Mouse (Mus musculus): ENCODE data around the gene Pde6g. TPM values are rescaled to one million over a fixed set of nuclear protein-coding genes. Genes with fewer than 3 reads are reported as not detected.
"Not testable (repeated sequence)": the region's sequence is repeated elsewhere in the genome, so short reads cannot be mapped to it uniquely, and the experiment has no call there.

The Pde6g gene
- polyA plus RNA-seq, 1 experiment from 2014 or later: not detected

GRCm38 (mm10) chr11:120422651-120423568 is 30.4 kb downstream of the Pde6g start:
- DNase-seq (ENCODE audit: low spot score): no peak
- peak; percentile 68; the same call in 1 of the 2 replicates for ATAC-seq (replicated peaks; ENCODE audit: low FRiP score, low TSS enrichment, low read depth)
- Histone ChIP-seq H3K36me3 (ENCODE audit: control insufficient read depth, insufficient read depth, low read length) (peaks cover 74% of the 10 kb centered on the region), H3K4me3 (ENCODE audit: low read depth, low read length) (no peak overlapping the region), H3K4me1 (replicated peaks; ENCODE audit: control insufficient read depth, insufficient read depth, low read length) (peaks cover 10% of the 10 kb centered on the region), H3K27me3 (replicated peaks; ENCODE audit: control insufficient read depth, insufficient read depth, low read length) (no peaks in the 10 kb centered on the region), H3K27ac (ENCODE audit: low read depth) (peak overlapping the region; percentile 22; the same call in 1 of the 2 replicates), H3K9ac (ENCODE audit: low read length) (0 out of 2 replicates have a peak overlapping the region, but pooled peaks have one; percentile 10), H3K4me2 (ENCODE audit: low read length) (peak overlapping the region; percentile 15; the same call in 1 of the 2 replicates), H3K9me3 (ENCODE audit: control insufficient read depth, low read length) (no peaks in the 10 kb centered on the region)
- WGBS: 37% methylated on average over 13 of the region's 13 CpGs

DNA sequence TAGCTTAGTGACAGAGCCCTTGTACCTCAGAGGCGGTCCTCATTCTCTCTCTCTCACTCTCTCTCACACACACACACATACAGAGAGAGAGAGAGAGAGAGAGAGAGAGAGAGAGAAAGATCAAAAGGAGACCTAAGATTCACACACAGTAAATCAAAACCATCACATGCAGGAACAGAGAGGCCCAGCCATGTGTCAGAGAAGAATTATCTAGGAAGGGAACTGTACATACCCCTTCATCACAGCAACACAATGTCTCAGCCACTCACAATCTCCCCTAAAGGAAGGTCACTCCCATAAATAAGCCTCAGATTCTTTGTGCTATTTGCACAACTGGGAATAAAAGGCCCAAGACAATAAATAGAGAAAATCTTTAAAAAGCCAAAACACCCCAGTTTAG is 34.7 kb downstream of the Pde6g start:
- 88% methylated on average over 1 of the region's 1 CpGs for WGBS
- peaks cover 73% of the 10 kb centered on the region for H3K36me3 ChIP-seq (ENCODE audit: control insufficient read depth, insufficient read depth, low read length)
- ATAC-seq (replicated peaks; ENCODE audit: low FRiP score, low TSS enrichment, low read depth): no peak

GRCm38 (mm10) chr11:120417852-120418251 is 35.4 kb downstream of the Pde6g start:
- ATAC-seq (replicated peaks; ENCODE audit: low FRiP score, low TSS enrichment, low read depth) (no peak), DNase-seq (ENCODE audit: low spot score) (no peak)
- H3K36me3 ChIP-seq (ENCODE audit: control insufficient read depth, insufficient read depth, low read length): peaks cover 81% of the 10 kb centered on the region
- no peak overlapping the region for H3K4me2 ChIP-seq (ENCODE audit: low read length)
- H3K27ac ChIP-seq (ENCODE audit: low read depth): no peak overlapping the region
- no peak overlapping the region for H3K4me3 ChIP-seq (ENCODE audit: low read depth, low read length)
- WGBS: 89% methylated on average over 7 of the region's 7 CpGs
- H3K27me3 ChIP-seq (replicated peaks; ENCODE audit: control insufficient read depth, insufficient read depth, low read length): no peaks in the 10 kb centered on the region
- peaks cover 7% of the 10 kb centered on the region for H3K4me1 ChIP-seq (replicated peaks; ENCODE audit: control insufficient read depth, insufficient read depth, low read length)
- H3K9me3 ChIP-seq (ENCODE audit: control insufficient read depth, low read length): no peaks in the 10 kb centered on the region
- no peak overlapping the region for H3K9ac ChIP-seq (ENCODE audit: low read length)

More for the DNA sequence above, 34.7 kb downstream of the Pde6g start:
- H3K9ac ChIP-seq (ENCODE audit: low read length): no peak overlapping the region
- H3K27me3 ChIP-seq (replicated peaks; ENCODE audit: control insufficient read depth, insufficient read depth, low read length): no peaks in the 10 kb centered on the region
- no peak overlapping the region for H3K27ac ChIP-seq (ENCODE audit: low read depth)
- no peak for DNase-seq (ENCODE audit: low spot score)
- no peaks in the 10 kb centered on the region for H3K9me3 ChIP-seq (ENCODE audit: control insufficient read depth, low read length)
- H3K4me3 ChIP-seq (ENCODE audit: low read depth, low read length): no peak overlapping the region
- H3K4me1 ChIP-seq (replicated peaks; ENCODE audit: control insufficient read depth, insufficient read depth, low read length): peaks cover 7% of the 10 kb centered on the region
- H3K4me2 ChIP-seq (ENCODE audit: low read length): no peak overlapping the region

- H3K4me3 ChIP-seq (ENCODE audit: low read depth, low read length); H3K27ac ChIP-seq (ENCODE audit: low read depth); H3K4me2 ChIP-seq (ENCODE audit: low read length); H3K9me3 ChIP-seq (ENCODE audit: control insufficient read depth, low read length); H3K27me3 ChIP-seq (replicated peaks; ENCODE audit: control insufficient read depth, insufficient read depth, low read length); DNase-seq (ENCODE audit: low spot score); H3K9ac ChIP-seq (ENCODE audit: low read length); H3K4me1 ChIP-seq (replicated peaks; ENCODE audit: control insufficient read depth, insufficient read depth, low read length); ATAC-seq (replicated peaks; ENCODE audit: low FRiP score, low TSS enrichment, low read depth): not testable (repeated sequence)
- H3K36me3 ChIP-seq (ENCODE audit: control insufficient read depth, insufficient read depth, low read length): peaks cover 87% of the 10 kb centered on the region
- WGBS: 96% methylated on average over 7 of the region's 10 CpGs
Observed at GRCm38 (mm10) chr11:120413621-120414020, 39.7 kb downstream of the Pde6g start.

DNA sequence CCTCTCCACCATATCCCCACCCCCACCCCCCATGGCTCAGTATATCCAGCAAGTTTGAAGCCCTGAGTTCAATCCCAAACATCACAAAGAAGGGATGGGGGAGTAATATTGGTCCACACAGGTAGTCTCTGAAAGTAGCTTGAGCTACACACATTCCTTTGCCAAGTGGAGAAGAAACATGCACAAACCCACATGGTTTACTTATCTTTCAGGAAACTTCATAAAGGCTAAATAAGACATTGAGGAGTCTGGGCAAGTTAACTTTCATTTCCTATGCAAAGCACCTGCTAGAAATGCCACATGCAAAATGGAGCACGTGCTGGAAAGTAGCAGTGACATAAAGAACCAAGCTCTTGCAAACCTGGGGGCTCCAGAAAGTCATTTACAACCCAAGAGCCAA is 46.9 kb downstream of the Pde6g start:
- 91% methylated on average over 1 of the region's 1 CpGs for WGBS
- no peaks in the 10 kb centered on the region for H3K9me3 ChIP-seq (ENCODE audit: control insufficient read depth, low read length)
- H3K4me2 ChIP-seq (ENCODE audit: low read length): no peak overlapping the region
- H3K27ac ChIP-seq (ENCODE audit: low read depth): no peak overlapping the region
- DNase-seq (ENCODE audit: low spot score) (no peak), ATAC-seq (replicated peaks; ENCODE audit: low FRiP score, low TSS enrichment, low read depth) (no peak)
- peaks cover 97% of the 10 kb centered on the region for H3K36me3 ChIP-seq (ENCODE audit: control insufficient read depth, insufficient read depth, low read length)
- no peaks in the 10 kb centered on the region for H3K27me3 ChIP-seq (replicated peaks; ENCODE audit: control insufficient read depth, insufficient read depth, low read length)
- H3K9ac ChIP-seq (ENCODE audit: low read length): no peak overlapping the region
- H3K4me3 ChIP-seq (ENCODE audit: low read depth, low read length): no peak overlapping the region
- no peaks in the 10 kb centered on the region for H3K4me1 ChIP-seq (replicated peaks; ENCODE audit: control insufficient read depth, insufficient read depth, low read length)

DNA sequence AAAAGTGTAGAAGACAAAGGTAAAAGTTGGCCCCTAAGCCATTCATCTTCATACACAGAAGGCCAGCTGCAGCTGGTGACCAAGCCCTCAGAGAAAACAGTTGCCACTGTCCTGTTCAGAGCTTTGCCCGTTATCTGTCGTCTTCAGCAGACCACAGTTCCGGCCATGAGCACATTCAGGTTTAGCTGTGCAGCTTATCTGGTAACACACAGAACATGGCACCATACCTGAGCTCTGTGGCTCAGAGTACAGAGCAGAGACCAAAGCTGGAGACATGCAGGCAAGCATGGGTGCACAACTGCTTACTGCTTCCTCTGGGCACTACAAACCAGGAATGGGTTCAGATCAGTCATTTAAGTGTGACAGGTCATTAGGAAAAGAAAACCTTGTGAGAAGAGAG is 47.4 kb downstream of the Pde6g start:
- no peak overlapping the region for H3K27ac ChIP-seq (ENCODE audit: low read depth)
- ATAC-seq (replicated peaks; ENCODE audit: low FRiP score, low TSS enrichment, low read depth) (no peak), DNase-seq (ENCODE audit: low spot score) (no peak)
- no peaks in the 10 kb centered on the region for H3K27me3 ChIP-seq (replicated peaks; ENCODE audit: control insufficient read depth, insufficient read depth, low read length)
- H3K9ac ChIP-seq (ENCODE audit: low read length): no peak overlapping the region
- H3K4me1 ChIP-seq (replicated peaks; ENCODE audit: control insufficient read depth, insufficient read depth, low read length): no peaks in the 10 kb centered on the region
- 93% methylated on average over 3 of the region's 3 CpGs for WGBS
- peaks cover 97% of the 10 kb centered on the region for H3K36me3 ChIP-seq (ENCODE audit: control insufficient read depth, insufficient read depth, low read length)
- H3K4me2 ChIP-seq (ENCODE audit: low read length): no peak overlapping the region
- no peak overlapping the region for H3K4me3 ChIP-seq (ENCODE audit: low read depth, low read length)
- H3K9me3 ChIP-seq (ENCODE audit: control insufficient read depth, low read length): no peaks in the 10 kb centered on the region

DNA sequence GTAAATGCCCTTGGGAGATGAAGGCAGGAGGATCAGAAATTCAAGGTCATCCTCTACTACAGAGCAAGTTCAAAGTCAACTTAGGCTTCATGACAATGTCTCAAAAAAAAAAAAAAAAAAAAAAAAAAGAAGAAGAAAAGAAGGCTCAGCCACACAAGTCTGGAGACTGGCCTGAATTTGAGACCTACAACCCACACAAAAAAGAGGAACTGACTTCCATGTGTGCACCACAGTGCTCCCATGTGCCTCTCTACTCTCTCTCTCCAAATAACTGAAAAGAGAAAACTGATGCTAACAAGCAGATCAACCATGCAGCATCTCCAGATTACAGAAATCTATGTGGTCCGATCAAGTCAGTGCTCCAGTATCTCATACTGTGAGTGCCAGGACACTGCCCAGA is 48.5 kb downstream of the Pde6g start:
- DNase-seq (ENCODE audit: low spot score) (no peak), ATAC-seq (replicated peaks; ENCODE audit: low FRiP score, low TSS enrichment, low read depth) (no peak)
- Histone ChIP-seq H3K4me2 (ENCODE audit: low read length) (no peak overlapping the region), H3K4me3 (ENCODE audit: low read depth, low read length) (no peak overlapping the region), H3K27ac (ENCODE audit: low read depth) (no peak overlapping the region), H3K36me3 (ENCODE audit: control insufficient read depth, insufficient read depth, low read length) (peaks cover 98% of the 10 kb centered on the region), H3K27me3 (replicated peaks; ENCODE audit: control insufficient read depth, insufficient read depth, low read length) (no peaks in the 10 kb centered on the region), H3K9ac (ENCODE audit: low read length) (no peak overlapping the region), H3K4me1 (replicated peaks; ENCODE audit: control insufficient read depth, insufficient read depth, low read length) (no peaks in the 10 kb centered on the region), H3K9me3 (ENCODE audit: control insufficient read depth, low read length) (no peaks in the 10 kb centered on the region)
- WGBS: 97% methylated on average over 1 of the region's 1 CpGs

- Histone ChIP-seq H3K9me3 (ENCODE audit: control insufficient read depth, low read length) (no peaks in the 10 kb centered on the region), H3K4me2 (ENCODE audit: low read length) (no peak overlapping the region), H3K36me3 (ENCODE audit: control insufficient read depth, insufficient read depth, low read length) (peaks cover 82% of the 10 kb centered on the region), H3K27ac (ENCODE audit: low read depth) (no peak overlapping the region), H3K4me1 (replicated peaks; ENCODE audit: control insufficient read depth, insufficient read depth, low read length) (no peaks in the 10 kb centered on the region), H3K4me3 (ENCODE audit: low read depth, low read length) (no peak overlapping the region), H3K27me3 (replicated peaks; ENCODE audit: control insufficient read depth, insufficient read depth, low read length) (no peaks in the 10 kb centered on the region), H3K9ac (ENCODE audit: low read length) (no peak overlapping the region)
- no peak for DNase-seq (ENCODE audit: low spot score)
- WGBS: 91% methylated on average over 2 of the region's 2 CpGs
- ATAC-seq (replicated peaks; ENCODE audit: low FRiP score, low TSS enrichment, low read depth): no peak
Observed at GRCm38 (mm10) chr11:120399319-120399718, 54.0 kb downstream of the Pde6g start.

All from intestine, embryonic 14.5 days (tissue).